Mouse (Mus musculus) gonadal fat pad, adult 2 months (tissue): ENCODE results near the gene Sec24a. TPM values are rescaled to one million over a fixed set of nuclear protein-coding genes. Genes with fewer than 3 reads are reported as not detected.
"Not testable (repeated sequence)": the region's sequence is repeated elsewhere in the genome, so short reads cannot be mapped to it uniquely, and the experiment has no call there.

Source experiments
- DNase-seq: peaks from one replicate; pipeline ENCODE4 v3.0.0-alpha.2; 2012; ENCODE audit warnings: low read depth
- polyA plus RNA-seq: library from polyadenylated mRNA; depleted of rRNA; stranded (reverse); fragments of >200 nt; gene quantifications from 2 replicates; pipeline ENCODE4 v1.2.3, GENCODE M21; 2012

Sec24a gene
- polyA plus RNA-seq, 1 experiment, result 12.9 TPM

GRCm38 (mm10) chr11:51759941-51760657 lies 3.3 kb downstream of the Sec24a start:
- no peak for DNase-seq

- DNase-seq, result no peak
Observed at GRCm38 (mm10) chr11:51759251-51759650, 4.2 kb downstream of the Sec24a start.

GRCm38 (mm10) chr11:51758207-51758606 lies 5.2 kb downstream of the Sec24a start:
- not testable (repeated sequence) for DNase-seq

GRCm38 (mm10) chr11:51757625-51758024 lies 5.8 kb downstream of the Sec24a start:
- DNase-seq, result no peak

GRCm38 (mm10) chr11:51757023-51757422 lies 6.4 kb downstream of the Sec24a start:
- DNase-seq, result no peak

GRCm38 (mm10) chr11:51756352-51756771 lies 7.1 kb downstream of the Sec24a start:
- DNase-seq, result no peak

GRCm38 (mm10) chr11:51755621-51756311 lies 7.7 kb downstream of the Sec24a start:
- no peak for DNase-seq

- not testable (repeated sequence) for DNase-seq
Observed at GRCm38 (mm10) chr11:51751623-51752225, 11.7 kb downstream of the Sec24a start.

GRCm38 (mm10) chr11:51746096-51746495 lies 17.3 kb downstream of the Sec24a start:
- no peak for DNase-seq

- DNase-seq, result no peak
Observed at GRCm38 (mm10) chr11:51740701-51741100, 22.7 kb downstream of the Sec24a start.

GRCm38 (mm10) chr11:51738651-51739403 lies 24.6 kb downstream of the Sec24a start:
- DNase-seq, result no peak

GRCm38 (mm10) chr11:51734218-51734617 lies 29.2 kb downstream of the Sec24a start:
- not testable (repeated sequence) for DNase-seq

- DNase-seq, result no peak
Observed at GRCm38 (mm10) chr11:51732883-51733282, 30.6 kb downstream of the Sec24a start.

- DNase-seq, result no peak
Observed at GRCm38 (mm10) chr11:51721066-51721465, 42.4 kb downstream of the Sec24a start.

- no peak for DNase-seq
Observed at GRCm38 (mm10) chr11:51707080-51707479, 56.4 kb downstream of the Sec24a start.

- DNase-seq, result no peak
Observed at GRCm38 (mm10) chr11:51706451-51706850, 57.0 kb downstream of the Sec24a start.

GRCm38 (mm10) chr11:51703379-51703998 lies 59.9 kb downstream of the Sec24a start:
- no peak for DNase-seq

- no peak for DNase-seq
Observed at GRCm38 (mm10) chr11:51702831-51703230, 60.6 kb downstream of the Sec24a start.

- no peak for DNase-seq
Observed at GRCm38 (mm10) chr11:51694984-51695383, 68.5 kb downstream of the Sec24a start.

- DNase-seq, result not testable (repeated sequence)
Observed at GRCm38 (mm10) chr11:51690597-51690996, 72.8 kb downstream of the Sec24a start.

GRCm38 (mm10) chr11:51689343-51689742 lies 74.1 kb downstream of the Sec24a start:
- DNase-seq, result no peak
